Mouse (Mus musculus) activated CD4-positive, CD25-positive, alpha-beta regulatory T cell, adult 4 months (primary cell): Measurements from ENCODE around the gene Ucma. TPM values are rescaled to one million over a fixed set of nuclear protein-coding genes. Genes with fewer than 3 reads are reported as not detected.
"Not testable (repeated sequence)": the region's sequence is repeated elsewhere in the genome, so short reads cannot be mapped to it uniquely, and the experiment has no call there.

ENCODE experiments used
- ATAC-seq: one replicate; pipeline ENCODE4 v1.8.0; 2017
- polyA plus RNA-seq, 2 experiments: library from polyadenylated mRNA; unstranded; fragments of 100-300 nt; shearing (Covaris generic); gene quantifications; one replicate each; pipeline ENCODE4 v1.2.1; 2017

Ucma gene
- polyA plus RNA-seq: not detected

DNA sequence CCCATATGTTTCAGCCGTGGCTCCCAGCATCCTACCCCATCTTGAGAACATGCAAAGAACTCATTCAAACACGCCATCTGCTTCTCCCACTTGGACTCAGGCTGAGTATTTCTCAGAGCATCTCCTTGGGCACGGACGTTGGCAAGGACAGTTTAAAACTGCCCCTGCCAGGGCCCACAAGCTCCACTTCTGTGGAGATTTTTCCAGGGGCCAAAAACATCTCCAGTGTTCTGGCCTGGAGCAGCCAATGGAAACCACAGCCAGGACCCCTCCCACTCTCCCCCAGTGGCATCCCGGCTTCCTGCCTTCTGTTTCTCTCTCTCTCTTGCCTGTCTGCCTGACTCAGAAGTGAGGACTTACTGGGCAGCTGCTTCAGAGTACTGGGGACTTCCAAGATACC lies at the start of gene Ucma:
Gene Ucma, plus strand, starts transcription at position 316 of the 400 bp plus-strand sequence.
- no peak for ATAC-seq

DNA sequence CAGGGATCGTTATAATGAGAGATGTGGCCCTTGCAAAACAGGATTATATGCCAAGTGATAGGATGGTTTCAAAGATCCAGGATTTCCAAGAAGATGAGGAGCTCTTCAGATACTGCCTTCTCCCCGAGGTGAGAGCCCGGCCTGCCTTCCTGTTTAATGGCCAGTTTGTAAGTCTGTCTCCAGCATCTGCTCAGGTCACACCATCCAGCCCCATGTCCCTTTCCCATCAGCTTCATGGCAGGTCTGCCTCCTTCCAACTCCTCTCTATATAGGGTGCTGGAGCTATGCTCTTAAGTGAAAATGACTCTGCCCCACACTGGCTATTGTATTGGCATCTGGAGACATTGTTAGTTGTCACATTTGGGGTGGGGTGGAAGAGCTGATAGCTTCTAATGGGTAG lies 48.5 kb upstream of the Ucma start:
- ATAC-seq: no peak

DNA sequence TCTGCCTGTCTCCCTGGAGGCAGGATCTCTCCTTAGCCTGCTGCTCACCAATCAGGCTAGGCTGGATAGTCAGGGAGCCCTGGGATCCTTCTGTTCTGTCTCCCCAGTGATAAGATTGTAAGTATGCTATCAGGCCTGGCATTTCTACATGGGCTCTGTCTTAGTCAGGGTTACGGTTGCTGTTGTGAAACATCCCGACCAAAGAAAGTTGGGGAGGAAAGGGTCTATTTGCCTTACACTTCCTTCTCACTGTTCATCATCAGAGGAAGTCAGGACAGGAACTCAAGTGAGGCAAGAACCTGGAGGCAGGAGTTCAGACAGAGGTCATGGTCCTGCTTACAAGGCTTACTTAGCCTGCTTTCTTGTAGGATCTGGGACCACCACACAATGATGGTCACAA lies 46.7 kb upstream of the Ucma start:
- no peak for ATAC-seq

DNA sequence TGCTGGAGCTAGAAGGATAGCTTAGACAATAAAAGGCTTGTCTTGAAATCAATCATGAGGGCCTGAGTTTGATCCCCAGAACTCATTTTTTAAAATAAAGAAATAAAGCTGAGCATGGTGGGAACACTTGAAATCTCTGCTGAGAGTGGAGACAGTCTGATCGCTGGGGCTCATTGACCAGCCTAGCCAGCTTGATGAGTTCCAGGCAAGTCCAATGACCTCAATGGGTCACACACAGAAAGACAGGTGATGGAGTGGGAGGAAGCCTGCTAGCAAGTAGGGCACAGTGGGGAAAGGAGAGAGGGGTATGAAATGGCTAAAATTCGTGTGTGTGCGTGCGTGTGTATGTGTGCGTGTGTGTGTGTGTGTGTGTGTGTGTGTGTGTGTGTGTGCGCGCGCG lies 41.4 kb upstream of the Ucma start:
- no peak for ATAC-seq

DNA sequence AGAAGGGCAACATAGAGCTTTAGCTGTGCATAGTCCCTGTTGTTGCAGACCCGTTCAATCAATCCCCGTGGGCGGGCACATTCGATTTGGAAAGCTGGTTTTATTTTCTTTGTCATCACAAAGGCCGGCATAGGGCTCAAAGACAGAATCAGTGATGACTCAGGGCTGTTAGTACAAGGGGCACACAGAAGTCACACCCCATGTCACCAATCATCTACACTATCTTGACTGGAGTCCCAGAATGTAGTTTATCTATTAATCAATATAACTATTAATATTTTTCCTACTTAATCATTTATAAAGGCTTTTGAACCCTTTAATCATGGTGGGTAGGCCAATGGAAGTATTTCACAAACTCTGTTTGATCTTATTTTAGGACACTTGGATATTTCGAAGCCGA lies 38.0 kb upstream of the Ucma start:
- no peak for ATAC-seq

DNA sequence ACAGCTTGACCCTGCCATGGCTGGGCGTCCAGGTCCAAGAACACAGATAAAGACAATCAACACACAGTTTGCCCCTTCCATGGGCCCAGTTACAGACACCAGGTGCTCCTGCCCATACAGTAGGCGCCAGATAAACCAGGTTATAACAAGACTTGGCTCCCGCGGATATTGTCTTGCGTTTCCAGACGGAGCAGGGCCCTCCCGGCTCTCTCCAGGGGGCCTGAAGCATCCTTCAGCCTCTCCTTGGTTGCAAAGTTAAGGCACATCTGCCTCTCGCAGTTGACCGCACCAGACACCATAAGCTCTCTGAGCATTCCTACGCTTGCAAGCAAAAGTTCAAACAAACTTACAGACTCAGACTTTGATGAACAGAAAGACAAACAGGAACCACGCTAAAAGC lies 35.1 kb upstream of the Ucma start:
- ATAC-seq: no peak

DNA sequence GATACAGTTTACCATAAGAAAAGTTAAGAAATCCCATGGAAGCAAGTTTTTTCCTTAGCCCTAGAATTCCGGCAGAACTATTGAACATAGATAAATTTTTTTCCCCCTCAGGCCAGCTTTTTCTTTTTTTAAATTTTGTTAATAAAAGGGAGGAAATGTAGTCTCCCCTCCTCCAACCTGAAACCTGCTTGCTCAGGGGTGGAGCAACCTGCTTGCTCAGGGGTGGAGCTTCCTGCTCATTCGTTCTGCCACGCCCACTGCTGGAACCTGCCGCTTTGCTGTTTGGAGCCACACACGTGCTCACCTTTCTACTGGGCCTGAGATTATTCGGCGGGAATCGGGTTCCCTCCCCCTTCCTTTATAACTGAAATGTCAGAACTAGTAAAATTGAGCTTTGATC lies 26.2 kb upstream of the Ucma start:
- not testable (repeated sequence) for ATAC-seq

DNA sequence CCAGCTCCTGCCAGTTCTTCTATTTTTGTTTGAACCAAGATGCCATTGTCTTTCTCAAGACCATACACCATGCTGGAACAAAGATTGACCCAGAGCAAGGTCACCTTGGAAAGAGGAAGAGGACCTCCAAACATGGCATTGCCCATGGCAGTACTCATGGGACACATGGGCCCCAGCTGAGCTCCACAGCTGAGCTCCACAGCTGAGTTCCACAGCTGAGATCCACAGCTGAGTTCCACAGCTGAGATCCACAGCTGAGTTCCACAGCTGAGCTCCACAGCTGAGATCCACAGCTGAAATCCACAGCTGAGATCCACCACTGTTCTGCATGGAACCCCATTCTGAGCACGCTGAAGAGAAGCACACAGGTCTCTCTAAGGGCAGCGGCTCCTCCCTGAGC lies 24.9 kb upstream of the Ucma start:
- ATAC-seq: no peak

DNA sequence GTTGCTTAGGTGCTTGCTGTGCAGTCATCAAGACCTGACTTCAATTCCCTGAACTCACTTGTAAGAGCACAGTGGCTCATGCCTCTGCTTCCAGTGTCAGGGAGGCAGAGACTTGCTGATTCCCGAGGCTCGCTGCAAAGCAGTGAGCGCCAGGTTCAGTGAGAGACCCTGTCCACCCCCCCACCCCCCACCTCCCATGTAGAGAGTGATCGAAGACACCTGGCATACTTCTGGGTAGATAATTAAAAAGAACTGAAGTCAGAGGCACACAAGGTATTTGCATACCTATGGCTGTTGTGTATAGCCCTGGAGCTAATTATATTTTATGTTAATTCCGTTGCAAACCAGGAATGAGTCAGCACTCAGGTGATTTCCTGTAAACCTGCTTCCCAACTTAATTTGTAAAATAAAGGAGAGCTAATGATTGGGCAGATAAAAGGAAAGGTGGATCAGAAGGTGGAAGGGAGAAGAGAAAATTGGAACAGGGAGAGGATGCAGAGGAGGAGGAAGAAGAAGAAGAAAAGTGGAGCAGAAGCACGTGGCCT lies 21.6 kb upstream of the Ucma start:
- ATAC-seq: no peak

DNA sequence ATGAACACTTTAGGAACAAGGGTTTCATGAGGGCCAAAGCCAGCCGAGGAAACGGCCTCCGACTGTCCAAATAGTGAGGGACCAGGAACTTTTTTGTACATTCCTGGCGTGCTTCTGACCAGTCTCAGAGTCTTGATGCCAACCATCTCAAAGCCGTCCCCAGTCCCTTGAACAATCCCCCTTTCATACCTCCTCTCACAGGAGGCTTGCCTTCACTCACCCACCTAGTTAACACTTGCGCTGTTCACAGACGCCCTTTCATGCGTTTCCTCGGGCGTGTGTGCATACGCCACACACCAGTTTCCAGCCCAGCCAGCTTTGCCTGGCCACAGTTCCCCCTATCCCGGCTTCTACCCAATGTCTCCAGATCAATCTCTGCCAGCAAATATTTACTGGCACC lies 17.9 kb upstream of the Ucma start:
- ATAC-seq: no peak

DNA sequence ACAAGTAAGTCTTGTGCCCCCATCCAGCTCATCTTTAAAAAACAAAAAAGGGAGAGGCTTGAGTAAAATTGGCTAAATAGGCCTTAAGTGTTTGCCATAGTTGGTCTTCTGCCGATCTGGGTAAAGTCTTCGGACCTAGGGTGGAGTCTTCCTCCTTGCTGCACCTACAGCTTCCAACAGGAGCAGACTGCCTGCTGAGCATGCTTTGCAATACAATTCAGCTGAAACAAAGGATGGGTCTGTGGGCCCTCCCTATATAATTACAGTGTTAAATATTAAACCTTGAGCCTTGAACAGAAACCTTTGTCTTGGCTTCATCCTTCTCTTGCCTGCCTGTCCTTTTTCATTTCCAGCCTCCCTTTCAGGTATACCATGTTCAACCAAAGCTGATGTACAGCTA lies 8.1 kb upstream of the Ucma start:
- ATAC-seq: no peak

DNA sequence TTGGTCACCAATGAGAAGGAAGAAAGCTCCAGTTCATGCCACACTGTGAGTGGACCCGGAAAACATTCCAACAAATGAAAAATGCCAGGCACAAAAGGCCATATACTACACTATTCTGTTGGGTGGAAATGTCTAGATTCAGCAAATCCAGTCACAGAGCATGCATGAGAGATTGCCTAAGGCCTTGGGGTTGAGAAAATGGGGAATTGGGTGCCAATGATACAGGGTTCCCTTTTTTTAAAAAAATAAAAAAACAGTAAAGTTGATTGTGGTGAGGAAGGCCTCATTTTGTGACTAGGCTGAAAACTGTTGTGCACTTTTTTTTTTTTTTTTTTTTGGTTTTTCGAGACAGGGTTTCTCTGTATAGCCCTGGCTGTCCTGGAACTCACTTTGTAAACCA lies 6.8 kb upstream of the Ucma start:
- no peak for ATAC-seq

DNA sequence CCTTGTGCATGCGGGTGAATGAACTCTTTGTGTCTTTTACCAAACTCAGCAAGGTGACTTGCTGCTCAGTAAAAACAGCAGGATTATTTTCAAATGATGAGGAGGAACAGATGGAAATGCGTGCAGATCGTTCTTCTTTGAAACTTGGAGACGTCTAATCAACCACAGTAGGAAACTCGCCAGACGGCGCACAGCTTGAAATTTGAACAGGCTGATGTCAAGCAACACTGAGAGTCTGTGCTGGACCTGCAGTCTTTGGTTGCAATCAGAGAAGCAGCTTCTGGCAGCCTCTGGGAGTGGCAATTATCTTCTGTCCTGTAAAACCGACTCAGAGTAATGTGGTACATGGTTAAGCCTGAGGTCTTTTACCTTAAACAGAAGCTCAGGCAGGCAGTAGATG lies 2.2 kb downstream of the Ucma start:
- ATAC-seq: no peak

DNA sequence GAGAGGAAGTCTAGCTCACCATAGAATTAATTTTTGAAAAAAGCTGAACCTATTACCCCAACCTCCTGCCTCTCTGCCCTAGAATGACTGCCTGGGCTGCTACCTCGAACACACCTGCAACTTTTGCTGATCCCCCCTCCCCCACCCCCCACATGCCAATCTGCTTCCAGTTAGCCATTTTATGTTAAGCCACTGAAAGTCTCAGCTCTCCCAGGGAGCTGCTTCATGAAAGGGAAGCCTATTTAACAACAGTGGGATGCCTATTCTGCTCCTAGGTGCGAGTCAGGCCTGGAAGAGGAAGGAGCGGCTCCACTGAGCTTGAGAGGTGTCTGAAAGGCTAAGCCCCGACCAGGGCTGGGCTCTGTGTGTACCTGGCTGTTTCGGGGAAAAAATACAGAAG lies 8.1 kb downstream of the Ucma start:
- ATAC-seq: no peak

DNA sequence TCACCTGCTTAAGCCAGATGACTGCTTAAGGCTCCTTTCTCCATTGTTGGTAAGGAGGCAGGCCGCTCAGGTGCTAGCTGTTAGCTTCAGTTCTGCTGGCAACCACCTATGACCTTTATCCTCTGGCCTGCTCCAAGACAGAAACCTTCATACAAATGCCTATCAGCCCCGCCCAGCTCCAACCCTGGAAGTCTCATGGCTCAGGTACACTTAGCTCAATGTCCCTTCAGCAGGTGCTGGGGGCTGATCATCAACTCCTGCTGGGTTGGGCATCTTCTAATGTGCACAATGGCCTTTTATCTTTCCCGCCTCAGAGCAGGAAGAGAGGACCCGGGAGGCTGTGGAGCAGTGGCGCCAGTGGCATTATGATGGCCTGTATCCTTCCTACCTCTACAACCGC lies 9.1 kb downstream of the Ucma start:
- ATAC-seq: no peak

DNA sequence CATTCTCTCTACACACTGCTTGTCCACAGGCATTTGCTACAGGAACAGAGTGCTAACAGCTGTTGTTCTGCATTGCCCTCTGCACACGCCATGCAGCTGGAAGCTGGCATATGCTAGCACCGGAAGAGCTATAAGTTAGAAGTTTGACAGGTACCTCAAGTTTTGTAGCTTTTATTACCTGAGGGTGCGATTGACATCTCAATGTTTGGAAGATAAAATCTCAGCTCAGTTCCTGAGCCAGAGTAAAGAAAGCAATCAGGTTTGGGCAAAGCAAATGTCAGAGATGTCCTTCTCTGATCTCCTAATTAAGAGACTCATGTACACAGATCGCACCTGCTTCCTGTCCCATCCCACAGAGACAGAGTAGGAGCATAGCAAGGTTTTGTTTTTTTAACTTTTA lies 10.9 kb downstream of the Ucma start:
- ATAC-seq: no peak

DNA sequence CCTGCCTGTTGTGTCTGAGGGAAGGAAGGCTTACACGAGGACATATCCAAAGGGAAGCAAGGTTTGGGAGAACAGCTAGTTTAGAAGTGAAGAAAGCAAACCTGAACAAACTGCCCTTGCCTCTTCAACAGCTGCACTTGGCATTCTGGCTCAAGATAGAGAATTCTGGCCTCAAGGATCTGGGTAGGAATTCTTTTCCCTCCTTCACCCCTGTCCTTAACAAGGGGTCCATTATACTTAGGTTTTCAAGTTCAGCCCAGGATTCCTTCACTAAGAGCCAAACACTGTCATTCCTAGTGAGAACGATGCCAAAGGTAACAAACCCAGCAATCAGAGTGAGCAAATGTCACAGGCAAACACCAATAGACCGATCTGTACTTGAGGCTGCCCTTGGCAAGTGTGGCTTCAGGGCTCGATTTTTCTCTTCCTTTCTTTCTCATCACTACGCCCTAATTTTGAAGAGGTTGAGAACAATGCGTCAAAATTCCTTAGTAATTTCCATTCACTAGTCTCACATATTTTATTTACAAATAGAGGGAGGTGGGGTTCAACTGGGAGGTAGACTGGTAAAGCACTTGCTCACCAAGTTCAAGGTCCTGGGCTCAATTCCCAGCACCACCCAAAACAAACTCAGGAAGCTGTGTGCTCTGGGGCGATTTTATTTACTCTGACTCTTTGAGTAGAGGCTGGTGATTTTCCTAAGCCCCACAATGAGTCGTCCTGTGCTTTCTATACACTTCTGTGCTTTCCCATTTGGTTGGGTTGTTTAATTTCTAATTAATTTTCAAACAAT lies 11.7 kb downstream of the Ucma start:
- ATAC-seq: no peak

DNA sequence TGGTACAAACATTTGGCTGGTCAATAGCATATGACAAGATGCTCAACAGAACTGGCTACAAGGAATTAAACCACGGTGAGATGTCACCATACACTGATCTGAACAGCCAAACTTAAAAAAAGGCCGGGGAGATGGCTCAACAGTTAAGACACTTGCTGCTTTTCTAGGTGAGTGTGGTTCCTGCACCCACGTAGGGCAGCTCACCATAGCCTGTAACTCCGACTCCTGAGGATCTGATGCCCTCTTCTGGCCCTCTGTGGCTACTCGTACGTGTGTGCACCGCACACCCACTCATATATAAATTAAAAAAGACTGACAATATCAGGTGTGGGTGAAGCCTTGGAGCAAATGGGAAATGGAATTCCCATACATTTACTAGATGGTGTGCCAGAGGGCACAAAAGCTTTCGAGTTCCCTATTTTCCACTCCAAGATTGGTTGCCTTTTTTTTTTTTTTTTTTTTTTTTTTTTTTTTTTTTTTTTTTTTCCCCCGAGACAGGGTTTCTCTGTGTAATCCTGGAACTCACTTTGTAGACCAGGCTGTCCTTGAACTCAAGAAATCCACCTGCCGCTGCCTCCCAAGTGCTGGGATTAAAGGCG lies 13.0 kb downstream of the Ucma start:
- ATAC-seq: no peak

DNA sequence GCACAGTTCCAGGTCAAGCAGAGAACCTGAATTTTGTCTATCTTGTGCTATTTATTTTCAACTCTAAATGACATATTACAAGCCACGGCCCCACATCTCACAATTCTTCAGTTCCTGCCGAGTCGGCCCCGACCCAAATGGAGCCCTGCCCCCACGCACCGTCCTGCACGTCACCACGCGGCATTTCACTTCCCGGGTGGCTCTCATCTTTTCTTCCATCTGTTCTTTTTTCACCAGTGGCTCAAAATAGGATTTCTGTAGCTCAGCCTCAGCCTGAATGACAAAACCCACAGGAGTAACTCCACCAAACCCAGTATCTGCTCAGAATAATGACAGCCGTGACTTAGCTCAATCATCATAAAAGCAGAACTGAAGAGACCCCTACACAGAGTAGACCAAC lies 17.7 kb downstream of the Ucma start:
- ATAC-seq: no peak

DNA sequence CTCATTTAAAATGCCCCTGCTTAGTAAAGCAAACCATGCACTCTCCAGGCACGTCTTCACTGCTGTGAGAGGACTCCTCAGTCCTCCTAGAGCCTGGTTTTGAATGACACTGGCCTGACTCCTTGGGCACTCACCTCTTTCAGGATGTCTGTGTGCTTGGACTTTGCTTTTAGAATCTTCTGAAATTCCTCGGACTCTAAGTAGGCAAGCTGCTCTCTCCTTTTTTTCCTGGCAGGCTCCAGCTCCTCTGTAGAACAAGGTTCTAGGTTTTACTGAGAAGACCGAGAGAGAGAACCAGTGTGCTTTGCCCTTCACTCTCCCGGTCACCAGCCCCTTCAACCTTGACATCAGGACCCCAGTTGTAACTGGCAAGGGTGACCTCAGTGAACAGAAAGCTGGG lies 18.5 kb downstream of the Ucma start:
- no peak for ATAC-seq

DNA sequence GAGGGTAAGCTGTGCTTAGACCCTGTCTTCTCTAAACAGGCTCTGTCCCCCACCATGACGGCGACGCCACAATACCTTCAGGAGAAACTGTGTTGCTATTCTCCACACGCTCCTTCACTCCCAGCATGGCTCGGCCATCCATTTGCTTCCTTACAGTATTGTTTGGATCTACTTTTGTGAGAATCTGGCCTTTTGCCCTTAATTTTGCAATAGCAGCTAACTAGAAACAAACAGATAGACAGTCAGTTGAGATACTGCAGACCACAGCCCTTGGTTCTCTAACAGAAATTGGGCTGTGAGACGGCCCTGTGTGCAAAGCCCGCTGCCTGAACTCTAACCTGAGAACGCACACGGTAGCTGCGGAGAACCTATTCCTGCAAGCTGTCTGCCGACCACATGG lies 19.7 kb downstream of the Ucma start:
- no peak for ATAC-seq

DNA sequence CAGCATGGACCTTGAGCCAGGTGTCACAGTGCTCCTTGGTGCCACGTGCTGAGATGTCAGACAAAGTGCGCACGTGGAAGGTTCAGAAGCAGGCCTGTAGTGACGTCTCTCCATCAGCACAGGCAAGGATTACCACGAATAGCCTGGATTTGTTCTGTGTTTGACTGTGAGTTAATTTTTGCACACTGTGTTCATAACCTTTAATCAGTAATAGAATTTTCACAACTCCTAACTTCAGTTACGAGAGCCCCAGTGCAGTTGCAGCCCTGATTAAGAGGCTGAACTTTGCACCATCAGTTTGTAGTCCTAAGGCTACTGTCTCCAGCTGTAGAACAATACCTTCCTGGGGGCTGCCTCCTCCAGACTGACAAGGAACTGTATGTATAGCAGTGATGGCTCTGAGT lies 20.5 kb downstream of the Ucma start:
- ATAC-seq: no peak

DNA sequence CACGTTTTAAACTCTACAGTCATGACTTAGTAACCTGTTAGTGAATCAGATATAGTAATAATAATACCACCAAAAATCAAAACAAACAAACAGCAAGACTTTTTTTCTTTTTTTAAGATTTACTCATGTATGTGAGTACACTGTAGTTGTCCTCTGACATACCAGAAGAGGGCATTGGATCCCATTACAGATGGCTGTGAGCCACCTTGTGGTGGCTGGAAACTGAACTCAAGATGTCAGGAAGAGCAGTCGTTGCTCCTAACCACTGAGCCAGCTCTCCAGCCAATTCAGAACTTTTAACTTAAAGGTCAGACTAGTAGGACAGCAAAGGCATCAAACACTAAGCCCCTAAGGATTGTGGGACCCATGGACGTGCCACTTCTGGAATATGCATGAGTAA lies 23.0 kb downstream of the Ucma start:
- ATAC-seq: no peak

DNA sequence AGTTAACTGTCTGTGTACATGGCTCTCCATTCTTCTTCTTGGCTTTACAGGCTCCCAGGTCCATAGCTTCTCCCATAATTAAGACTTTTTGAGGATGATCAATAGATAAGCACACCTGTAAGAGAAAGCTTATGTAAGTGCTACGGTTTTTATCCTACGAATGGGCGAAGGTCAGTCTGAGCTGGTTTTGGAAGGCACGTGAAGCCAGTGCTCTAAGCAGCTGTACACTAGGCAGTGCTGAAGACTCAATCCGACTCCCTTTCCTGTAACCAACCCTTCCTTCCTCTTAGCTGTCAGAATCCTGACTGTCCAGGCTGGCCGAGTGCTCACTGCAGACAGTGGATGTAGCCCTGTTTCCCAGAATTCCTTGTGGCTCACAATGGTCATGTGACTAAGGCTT lies 25.3 kb downstream of the Ucma start:
- no peak for ATAC-seq

DNA sequence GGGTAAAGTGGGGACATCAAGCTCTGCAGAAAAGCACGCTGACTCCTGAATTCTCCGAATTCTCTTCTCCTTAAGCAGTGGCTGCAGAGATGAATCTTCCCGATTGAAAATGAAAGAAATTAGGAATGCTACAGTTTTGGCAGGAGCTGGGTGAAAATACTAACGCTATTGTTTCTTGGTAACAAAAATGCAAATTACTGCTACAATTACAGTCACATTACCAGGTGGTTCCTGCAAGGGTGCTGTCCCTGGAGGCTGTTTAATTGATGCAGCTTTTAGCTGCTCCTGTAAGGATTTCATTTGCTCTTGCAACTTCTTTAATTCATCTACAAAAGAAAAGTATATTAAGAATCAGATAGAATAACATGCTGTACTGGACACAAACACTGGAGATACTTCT lies 31.2 kb downstream of the Ucma start:
- ATAC-seq: no peak
